Mouse (Mus musculus) ES-E14 (cell line): ENCODE data around the gene Sos1. TPM values are rescaled to one million over a fixed set of nuclear protein-coding genes. Genes with fewer than 3 reads are reported as not detected.

Experiments used
- DNase-seq: peaks from one replicate; pipeline ENCODE4 v3.0.0-alpha.2; 2013; ENCODE audit warnings: low read depth, low spot score
- H3K27ac ChIP-seq: 2 replicates; pipeline ENCODE4 v1.5.1; 2012; ENCODE audit warnings: low read depth, mild to moderate bottlenecking, low read length, moderate library complexity, mixed read lengths; ENCODE audit not compliant: poor library complexity, insufficient read depth, severe bottlenecking
- H3K36me3 ChIP-seq: 2 replicates; pipeline ENCODE4 v1.6.1; 2012; ENCODE audit warnings: mild to moderate bottlenecking, low read length, moderate library complexity, mixed read lengths; ENCODE audit not compliant: control insufficient read depth, poor library complexity, insufficient read depth, severe bottlenecking
- H3K4me1 ChIP-seq, 2 experiments: fragments of 150-350 bp in 1 of 2; sonication (generic) in 1 of 2; 2 replicates each; pipeline ENCODE4 v1.6.1; 2012; ENCODE audit warnings: low read length in 2 of 2, mild to moderate bottlenecking in 1 of 2, mixed read lengths in 1 of 2; ENCODE audit not compliant: control insufficient read depth in 2 of 2, insufficient read depth in 2 of 2, poor library complexity in 1 of 2
- H3K4me3 ChIP-seq, 2 experiments: fragments of 150-350 bp in 1 of 2; sonication (generic) in 1 of 2; 2 replicates each; pipeline ENCODE4 v1.5.1; 2012; ENCODE audit warnings: low read length in 2 of 2, low read depth in 1 of 2, mild to moderate bottlenecking in 1 of 2, mixed read lengths in 1 of 2; ENCODE audit not compliant: insufficient read depth in 1 of 2, poor library complexity in 1 of 2, severe bottlenecking in 1 of 2
- H3K9ac ChIP-seq: 2 replicates; pipeline ENCODE4 v1.6.1; 2012; ENCODE audit warnings: low read depth, mild to moderate bottlenecking, low read length, mixed read lengths; ENCODE audit not compliant: poor library complexity, insufficient read depth, severe bottlenecking
- H3K9me3 ChIP-seq: fragments of 150-350 bp; sonication (generic); 2 replicates; pipeline ENCODE4 v1.6.1; 2012; ENCODE audit warnings: low read depth, mild to moderate bottlenecking, low read length; ENCODE audit not compliant: control insufficient read depth, insufficient read depth
- CHD2 ChIP-seq: IDR thresholded peaks from 2 replicates; pipeline ENCODE4 v1.6.1; 2014; ENCODE audit warnings: mild to moderate bottlenecking, low read depth, low read length, inconsistent platforms
- HCFC1 ChIP-seq: IDR thresholded peaks from 2 replicates; pipeline ENCODE4 v1.6.1; 2012; ENCODE audit warnings: low read length, inconsistent platforms, borderline replicate concordance; ENCODE audit not compliant: insufficient read depth
- MAFK ChIP-seq: IDR thresholded peaks from 2 replicates; pipeline ENCODE4 v1.6.1; 2014; ENCODE audit warnings: mild to moderate bottlenecking, low read depth, low read length, inconsistent platforms; ENCODE audit not compliant: insufficient read depth
- ZC3H11A ChIP-seq: IDR thresholded peaks from 2 replicates; pipeline ENCODE4 v1.6.1; 2012; ENCODE audit warnings: low read depth, mild to moderate bottlenecking, inconsistent platforms, low read length, borderline replicate concordance
- ZNF384 ChIP-seq: IDR thresholded peaks from 2 replicates; pipeline ENCODE4 v1.6.1; 2012; ENCODE audit warnings: low read depth, low read length, inconsistent platforms
- in situ Hi-C, 2 experiments: fragments of 600-800 bp; cut with MboI; formaldehyde crosslinking; loops; one replicate each; pipeline ENCODE4 v1.15.1; 2025; ENCODE audit warnings: low sequenced_read_pairs in 2 of 2, inconsistent platforms in 1 of 2; ENCODE audit not compliant: unreplicated experiment in 2 of 2
- total RNA-seq: library from RNA; depleted of rRNA; stranded (reverse); fragments of 300-350 nt; gene quantifications from 2 replicates; pipeline ENCODE4 v1.2.3, GENCODE M21; 2012

Gene Sos1
- total RNA-seq, 1 experiment: 9.0 TPM

DNA sequence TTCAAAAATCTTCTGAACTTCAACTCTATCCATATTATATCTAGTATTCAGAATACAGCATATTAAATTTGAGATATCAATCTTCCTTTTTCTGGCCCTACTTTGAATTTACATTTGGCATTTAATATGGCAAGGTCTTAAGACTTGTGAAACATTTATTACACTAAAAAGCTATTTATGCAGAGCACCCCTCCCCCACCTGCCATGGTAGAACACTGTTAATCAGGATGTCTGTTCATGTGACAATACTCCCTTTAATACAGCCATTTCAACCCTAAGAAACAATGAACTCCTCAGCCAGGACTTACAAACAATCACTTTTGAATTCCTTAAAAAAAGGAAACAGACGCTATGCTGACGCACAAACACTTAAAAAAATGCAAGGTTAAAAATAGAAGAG is 52.3 kb downstream of the Sos1 start:
- DNase-seq: no peak

GRCm38 (mm10) chr17:80426901-80427300 is 53.4 kb downstream of the Sos1 start:
- TF ChIP-seq MAFK (no peak), CHD2 (no peak), HCFC1 (no peak), ZNF384 (no peak), ZC3H11A (no peak)
- H3K4me3 ChIP-seq: no peak overlapping the region
- no peaks in the 10 kb centered on the region for H3K4me1 ChIP-seq
- in situ Hi-C loops: no loop called here
- DNase-seq: no peak
- peaks cover 10% of the 10 kb centered on the region for H3K36me3 ChIP-seq
- H3K27ac ChIP-seq: no peak overlapping the region
- H3K9me3 ChIP-seq: no peaks in the 10 kb centered on the region
- H3K9ac ChIP-seq: no peak overlapping the region

More for the DNA sequence above, 52.3 kb downstream of the Sos1 start:
- H3K36me3 ChIP-seq: peaks cover 4% of the 10 kb centered on the region
- H3K4me1 ChIP-seq: no peaks in the 10 kb centered on the region
- in situ Hi-C loops: no loop called here
- no peak overlapping the region for H3K9ac ChIP-seq
- TF ChIP-seq MAFK (no peak), ZNF384 (no peak), CHD2 (no peak), HCFC1 (no peak), ZC3H11A (no peak)
- no peaks in the 10 kb centered on the region for H3K9me3 ChIP-seq
- no peak overlapping the region for H3K27ac ChIP-seq
- H3K4me3 ChIP-seq: no peak overlapping the region

- H3K4me1 ChIP-seq: no peaks in the 10 kb centered on the region
- in situ Hi-C loops: no loop called here
- DNase-seq: no peak
- no peak overlapping the region for H3K9ac ChIP-seq
- TF ChIP-seq ZNF384: no peak
- no peak for TF ChIP-seq HCFC1
- no peak for TF ChIP-seq ZC3H11A
- TF ChIP-seq CHD2: no peak
- no peak for TF ChIP-seq MAFK
- no peaks in the 10 kb centered on the region for H3K9me3 ChIP-seq
- H3K36me3 ChIP-seq: peaks cover 10% of the 10 kb centered on the region
- no peak overlapping the region for H3K27ac ChIP-seq
- H3K4me3 ChIP-seq: no peak overlapping the region
These were observed 54.1 kb downstream of the Sos1 start for GRCm38 (mm10) chr17:80426171-80426570.

GRCm38 (mm10) chr17:80420998-80421397 is 59.3 kb downstream of the Sos1 start:
- Histone ChIP-seq H3K27ac (no peak overlapping the region), H3K9ac (no peak overlapping the region), H3K4me3 (no peak overlapping the region), H3K4me1 (no peaks in the 10 kb centered on the region; a peak in 1 of 4 replicates), H3K9me3 (no peaks in the 10 kb centered on the region), H3K36me3 (peaks cover 10% of the 10 kb centered on the region)
- in situ Hi-C loops: no loop called here
- DNase-seq: no peak
- no peak for TF ChIP-seq MAFK
- TF ChIP-seq ZNF384: no peak
- TF ChIP-seq CHD2: no peak
- no peak for TF ChIP-seq HCFC1
- no peak for TF ChIP-seq ZC3H11A

DNA sequence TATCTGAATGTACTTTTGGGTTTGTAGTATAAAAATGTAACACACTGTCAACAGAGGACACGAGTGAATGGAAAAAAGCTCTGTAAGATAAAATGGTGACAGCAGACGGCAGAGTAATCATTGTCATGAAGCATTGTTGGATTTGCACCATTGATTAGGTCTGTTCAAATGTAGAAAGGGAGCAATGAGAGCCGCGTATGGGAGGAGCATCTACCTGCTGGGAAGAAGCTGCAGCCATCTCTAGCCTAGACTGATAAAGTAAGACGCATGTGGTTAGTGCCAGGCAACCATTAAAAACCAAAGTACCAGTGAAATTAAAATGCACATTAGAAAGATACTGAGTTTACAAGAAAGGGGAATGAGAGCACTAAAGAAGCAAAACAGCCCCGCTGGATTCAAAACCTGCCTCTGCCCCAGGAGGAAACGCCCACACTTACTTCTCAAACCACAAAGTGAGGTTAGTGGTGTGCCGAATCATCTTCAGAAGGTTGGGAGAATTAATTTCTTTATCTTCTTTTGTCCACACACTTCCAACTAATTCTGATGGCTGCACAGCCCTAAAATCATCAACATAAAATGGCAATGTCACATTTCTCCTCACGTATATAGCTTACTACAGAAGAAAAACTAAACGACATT is 61.6 kb downstream of the Sos1 start:
- H3K9me3 ChIP-seq: no peaks in the 10 kb centered on the region
- in situ Hi-C loops: no loop called here

More for the DNA sequence above, 61.6 kb downstream of the Sos1 start:
- no peak overlapping the region for H3K27ac ChIP-seq
- H3K36me3 ChIP-seq: peaks cover 16% of the 10 kb centered on the region
- TF ChIP-seq ZNF384: no peak
- TF ChIP-seq HCFC1: no peak
- no peak for TF ChIP-seq MAFK
- no peak for TF ChIP-seq ZC3H11A
- TF ChIP-seq CHD2: no peak
- no peak for DNase-seq
- H3K4me3 ChIP-seq: no peak overlapping the region
- no peak overlapping the region for H3K9ac ChIP-seq
- no peaks in the 10 kb centered on the region; a peak in 1 of 4 replicates for H3K4me1 ChIP-seq
